Mouse (Mus musculus): ENCODE measurements around the gene Rnaseh2c. TPM values are rescaled to one million over a fixed set of nuclear protein-coding genes. Genes with fewer than 3 reads are reported as not detected.
A peak's percentile ranks its signal among the peaks of the same experiment; 100 is the strongest.

Gene Rnaseh2c
- polyA plus RNA-seq, 1 experiment from 2014 or later: 198 TPM

- H3K27me3 ChIP-seq (ENCODE audit: control insufficient read depth, insufficient read depth, low read length): no peaks in the 10 kb centered on the region
- 96% methylated on average over 9 of the region's 9 CpGs for WGBS
- DNase-seq (ENCODE audit: low spot score) (no peak), ATAC-seq (replicated peaks; ENCODE audit: low FRiP score) (no peak)
- no peak overlapping the region for H3K4me2 ChIP-seq (ENCODE audit: low read depth, low read length, severe bottlenecking)
- no peaks in the 10 kb centered on the region for H3K9me3 ChIP-seq (ENCODE audit: control insufficient read depth, low read length)
- no peaks in the 10 kb centered on the region; the same call in 1 of the 2 replicates for H3K4me1 ChIP-seq (replicated peaks; ENCODE audit: control insufficient read depth, insufficient read depth, low read length)
- H3K4me3 ChIP-seq (ENCODE audit: low read depth, low read length): no peak overlapping the region
- peaks cover 15% of the 10 kb centered on the region; the same call in 1 of the 2 replicates for H3K36me3 ChIP-seq (ENCODE audit: control insufficient read depth, insufficient read depth, low read length)
- H3K9ac ChIP-seq (ENCODE audit: low read length): no peak overlapping the region
- H3K27ac ChIP-seq (ENCODE audit: low read depth, low read length): no peak overlapping the region
Measured at GRCm38 (mm10) chr19:5645280-5645679, 43.6 kb downstream of the Rnaseh2c start.

DNA sequence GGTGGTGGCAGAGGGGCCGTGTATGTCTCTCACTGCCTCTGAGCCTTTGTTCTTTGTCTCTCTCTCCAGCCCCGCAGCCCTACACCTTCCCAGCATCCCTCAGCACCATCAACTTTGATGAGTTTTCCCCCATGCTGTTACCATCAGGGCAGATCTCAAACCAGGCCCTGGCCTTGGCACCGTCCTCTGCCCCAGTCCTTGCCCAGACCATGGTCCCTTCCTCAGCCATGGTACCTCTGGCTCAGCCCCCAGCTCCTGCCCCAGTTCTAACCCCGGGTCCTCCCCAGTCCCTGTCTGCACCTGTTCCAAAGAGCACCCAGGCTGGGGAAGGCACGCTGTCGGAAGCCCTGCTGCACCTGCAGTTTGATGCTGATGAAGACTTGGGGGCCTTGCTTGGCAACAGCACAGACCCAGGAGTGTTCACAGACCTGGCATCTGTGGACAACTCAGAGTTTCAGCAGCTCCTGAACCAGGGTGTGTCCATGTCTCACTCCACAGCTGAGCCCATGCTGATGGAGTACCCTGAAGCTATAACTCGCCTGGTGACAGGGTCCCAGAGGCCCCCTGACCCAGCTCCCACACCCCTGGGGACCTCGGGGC lies 45.2 kb downstream of the Rnaseh2c start:
- H3K4me3 ChIP-seq (ENCODE audit: low read depth, low read length): no peak overlapping the region
- H3K9ac ChIP-seq (ENCODE audit: low read length): no peak overlapping the region
- H3K4me1 ChIP-seq (replicated peaks; ENCODE audit: control insufficient read depth, insufficient read depth, low read length): no peaks in the 10 kb centered on the region; the same call in 1 of the 2 replicates
- no peaks in the 10 kb centered on the region for H3K27me3 ChIP-seq (ENCODE audit: control insufficient read depth, insufficient read depth, low read length)
- H3K9me3 ChIP-seq (ENCODE audit: control insufficient read depth, low read length): no peaks in the 10 kb centered on the region
- no peak overlapping the region for H3K27ac ChIP-seq (ENCODE audit: low read depth, low read length)
- no peak for ATAC-seq (replicated peaks; ENCODE audit: low FRiP score)
- 93% methylated on average over 8 of the region's 8 CpGs for WGBS
- H3K4me2 ChIP-seq (ENCODE audit: low read depth, low read length, severe bottlenecking): no peak overlapping the region
- no peak for DNase-seq (ENCODE audit: low spot score)
- H3K36me3 ChIP-seq (ENCODE audit: control insufficient read depth, insufficient read depth, low read length): peaks cover 2% of the 10 kb centered on the region; the same call in 1 of the 2 replicates

DNA sequence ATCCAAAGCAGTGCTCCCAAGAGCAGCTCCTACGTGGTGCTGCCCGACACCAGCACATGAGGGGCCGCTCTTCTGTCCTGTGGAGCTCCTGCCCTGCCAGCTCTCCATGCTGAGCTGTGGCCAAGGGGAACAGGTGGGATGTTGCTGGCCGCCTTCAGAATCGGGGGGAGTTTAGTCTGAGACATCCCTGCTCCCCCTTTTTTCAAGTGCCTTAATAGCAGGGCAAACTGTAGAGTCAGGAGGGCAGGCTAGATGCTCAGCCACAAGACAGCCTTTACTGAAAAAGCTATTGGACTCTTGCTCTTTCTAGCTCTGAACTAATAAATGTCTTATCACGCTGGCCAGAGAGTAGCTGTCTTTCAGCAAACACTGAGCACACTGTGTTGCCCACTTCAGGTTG lies 46.1 kb downstream of the Rnaseh2c start:
- Histone ChIP-seq H3K4me2 (ENCODE audit: low read depth, low read length, severe bottlenecking) (no peak overlapping the region), H3K9ac (ENCODE audit: low read length) (no peak overlapping the region), H3K4me3 (ENCODE audit: low read depth, low read length) (no peak overlapping the region), H3K27me3 (ENCODE audit: control insufficient read depth, insufficient read depth, low read length) (peaks cover under 1% of the 10 kb centered on the region; the same call in 1 of the 2 replicates), H3K9me3 (ENCODE audit: control insufficient read depth, low read length) (no peaks in the 10 kb centered on the region), H3K4me1 (replicated peaks; ENCODE audit: control insufficient read depth, insufficient read depth, low read length) (no peaks in the 10 kb centered on the region; the same call in 1 of the 2 replicates), H3K36me3 (ENCODE audit: control insufficient read depth, insufficient read depth, low read length) (no peaks in the 10 kb centered on the region; the same call in 1 of the 2 replicates), H3K27ac (ENCODE audit: low read depth, low read length) (no peak overlapping the region)
- WGBS: 90% methylated on average over 6 of the region's 6 CpGs
- DNase-seq (ENCODE audit: low spot score) (no peak), ATAC-seq (replicated peaks; ENCODE audit: low FRiP score) (no peak)

DNA sequence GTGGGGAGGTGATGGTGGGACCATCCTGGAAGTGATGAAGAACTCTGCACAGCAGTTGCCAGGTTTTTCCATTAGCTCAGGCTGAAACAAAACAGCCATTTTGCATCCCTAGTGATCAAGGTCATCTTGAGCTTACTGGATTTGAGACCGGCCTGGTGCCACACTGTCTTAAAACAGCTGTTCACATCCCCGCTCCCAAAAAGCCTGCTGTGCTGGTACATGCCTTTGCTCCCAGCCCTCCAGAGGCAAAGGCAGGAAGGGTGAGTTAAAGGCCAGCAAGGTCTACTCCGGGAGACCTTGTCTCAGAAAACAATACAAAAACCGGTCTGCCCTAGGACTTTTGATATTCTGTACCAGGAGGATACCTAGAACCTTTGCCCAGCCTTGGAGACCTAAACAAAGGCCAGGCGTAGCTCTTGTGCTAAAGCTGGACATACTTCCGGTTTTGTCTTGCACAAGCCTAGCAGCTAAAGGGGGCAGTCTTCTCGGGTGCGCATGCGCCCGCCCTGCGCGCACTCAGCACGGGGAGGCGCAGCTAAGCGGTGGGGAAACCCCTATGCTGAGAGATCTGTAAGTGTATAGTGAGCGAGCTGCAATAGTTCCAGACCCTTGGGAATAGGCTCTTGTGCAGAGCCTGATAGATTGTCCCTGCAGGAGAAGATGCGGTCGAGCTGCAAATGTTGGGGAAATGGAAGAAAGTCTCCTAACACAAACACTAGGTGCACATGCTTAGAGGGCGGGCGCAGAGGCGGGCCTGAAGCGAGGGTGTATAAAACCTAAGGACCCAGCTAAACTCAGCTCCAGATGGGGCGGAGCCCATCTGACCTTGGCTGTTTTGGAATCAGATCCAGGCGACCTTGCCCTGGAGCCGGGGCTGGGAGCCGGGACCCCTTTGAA lies 47.0 kb downstream of the Rnaseh2c start:
- no peaks in the 10 kb centered on the region; the same call in 1 of the 2 replicates for H3K36me3 ChIP-seq (ENCODE audit: control insufficient read depth, insufficient read depth, low read length)
- H3K4me1 ChIP-seq (replicated peaks; ENCODE audit: control insufficient read depth, insufficient read depth, low read length): no peaks in the 10 kb centered on the region; the same call in 1 of the 2 replicates
- ATAC-seq (replicated peaks; ENCODE audit: low FRiP score) (peak; percentile 89), DNase-seq (ENCODE audit: low spot score) (peak; percentile 86)
- H3K27me3 ChIP-seq (ENCODE audit: control insufficient read depth, insufficient read depth, low read length): peaks cover 2% of the 10 kb centered on the region; the same call in 1 of the 2 replicates
- 13% methylated on average over 26 of the region's 26 CpGs for WGBS
- H3K9ac ChIP-seq (ENCODE audit: low read length): peak overlapping the region; percentile 54
- H3K4me2 ChIP-seq (ENCODE audit: low read depth, low read length, severe bottlenecking): peak overlapping the region; percentile 58
- peak overlapping the region; percentile 61 for H3K27ac ChIP-seq (ENCODE audit: low read depth, low read length)
- H3K9me3 ChIP-seq (ENCODE audit: control insufficient read depth, low read length): no peaks in the 10 kb centered on the region
- H3K4me3 ChIP-seq (ENCODE audit: low read depth, low read length): peak overlapping the region; percentile 21

DNA sequence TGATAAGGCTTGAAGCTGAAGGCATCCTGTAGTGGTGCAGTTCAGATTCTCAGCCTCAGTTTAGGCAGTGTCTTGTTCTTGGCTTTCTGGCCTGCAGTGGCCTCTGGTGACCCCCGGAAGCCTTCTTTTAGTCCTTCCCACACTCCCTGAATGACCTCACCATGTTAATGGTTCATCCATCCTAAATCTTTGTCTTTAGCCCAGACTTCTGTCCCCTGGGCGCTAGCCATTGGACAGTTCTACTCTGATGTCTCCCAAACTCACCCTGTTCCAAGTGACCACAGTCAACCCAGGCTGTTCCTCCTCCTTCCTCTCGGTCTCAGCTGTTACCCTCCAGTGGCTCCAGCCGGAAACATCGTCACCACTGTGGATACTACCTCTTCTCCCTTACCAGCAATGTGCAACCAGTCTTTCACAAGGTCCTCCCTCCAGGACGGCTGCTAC lies 47.6 kb downstream of the Rnaseh2c start:
- Histone ChIP-seq H3K4me2 (ENCODE audit: low read depth, low read length, severe bottlenecking) (peak overlapping the region; percentile 58), H3K36me3 (ENCODE audit: control insufficient read depth, insufficient read depth, low read length) (no peaks in the 10 kb centered on the region; the same call in 1 of the 2 replicates), H3K27me3 (ENCODE audit: control insufficient read depth, insufficient read depth, low read length) (peaks cover 7% of the 10 kb centered on the region), H3K9me3 (ENCODE audit: control insufficient read depth, low read length) (no peaks in the 10 kb centered on the region), H3K9ac (ENCODE audit: low read length) (peak overlapping the region; percentile 54), H3K27ac (ENCODE audit: low read depth, low read length) (0 out of 2 replicates have a peak overlapping the region, but pooled peaks have one; percentile 25), H3K4me3 (ENCODE audit: low read depth, low read length) (peak overlapping the region; percentile 21), H3K4me1 (replicated peaks; ENCODE audit: control insufficient read depth, insufficient read depth, low read length) (peaks cover 5% of the 10 kb centered on the region)
- DNase-seq (ENCODE audit: low spot score): no peak
- WGBS: 78% methylated on average over 6 of the region's 6 CpGs
- no peak for ATAC-seq (replicated peaks; ENCODE audit: low FRiP score)

DNA sequence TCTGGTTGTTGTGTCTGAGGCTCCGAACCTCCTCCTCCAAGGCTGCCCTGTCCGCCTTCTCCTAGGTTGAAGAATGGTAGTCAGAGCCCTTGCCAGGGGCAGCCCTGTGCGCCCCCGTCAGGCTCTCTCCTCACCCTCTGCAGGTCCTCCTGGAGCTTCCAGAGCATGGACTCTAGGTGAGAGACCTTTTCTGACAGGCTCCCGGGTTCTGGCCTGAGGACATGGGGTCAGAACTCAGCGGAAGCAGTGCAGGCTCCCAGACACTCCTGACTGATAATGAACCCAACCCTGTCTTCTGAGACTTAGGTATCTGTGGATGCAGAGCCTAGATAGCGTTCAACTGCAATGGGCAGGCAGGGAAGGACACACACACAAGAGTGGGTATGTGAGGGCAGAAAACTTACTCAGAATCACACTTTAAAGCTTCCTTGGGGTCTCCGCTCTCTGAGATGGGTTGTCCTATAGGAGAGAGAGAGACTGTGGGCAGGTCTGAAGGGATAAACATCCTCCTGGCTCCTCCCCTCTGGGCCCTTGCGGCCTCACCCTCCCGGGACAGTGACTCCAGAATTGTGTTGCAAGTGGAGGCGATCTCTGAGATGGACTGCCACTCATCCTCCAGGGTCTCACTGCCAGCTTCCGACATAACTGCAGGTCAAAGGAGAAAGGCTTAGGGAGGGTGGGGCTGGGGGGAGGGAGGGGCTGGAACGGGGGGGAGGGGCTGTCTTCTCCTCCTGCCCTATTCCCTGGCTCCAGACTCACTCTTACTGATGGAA lies 50.0 kb downstream of the Rnaseh2c start:
- Histone ChIP-seq H3K27ac (ENCODE audit: low read depth, low read length) (no peak overlapping the region; the same call in 1 of the 2 replicates), H3K36me3 (ENCODE audit: control insufficient read depth, insufficient read depth, low read length) (no peaks in the 10 kb centered on the region; the same call in 1 of the 2 replicates), H3K4me1 (replicated peaks; ENCODE audit: control insufficient read depth, insufficient read depth, low read length) (peaks cover 13% of the 10 kb centered on the region), H3K4me2 (ENCODE audit: low read depth, low read length, severe bottlenecking) (no peak overlapping the region), H3K9me3 (ENCODE audit: control insufficient read depth, low read length) (no peaks in the 10 kb centered on the region), H3K27me3 (ENCODE audit: control insufficient read depth, insufficient read depth, low read length) (peaks cover 23% of the 10 kb centered on the region), H3K4me3 (ENCODE audit: low read depth, low read length) (no peak overlapping the region), H3K9ac (ENCODE audit: low read length) (no peak overlapping the region)
- no peak for DNase-seq (ENCODE audit: low spot score)
- no peak for ATAC-seq (replicated peaks; ENCODE audit: low FRiP score)
- WGBS: 55% methylated on average over 13 of the region's 13 CpGs

GRCm38 (mm10) chr19:5652570-5652969 lies 50.9 kb downstream of the Rnaseh2c start:
- H3K9ac ChIP-seq (ENCODE audit: low read length): no peak overlapping the region
- H3K36me3 ChIP-seq (ENCODE audit: control insufficient read depth, insufficient read depth, low read length): no peaks in the 10 kb centered on the region
- peaks cover 23% of the 10 kb centered on the region for H3K27me3 ChIP-seq (ENCODE audit: control insufficient read depth, insufficient read depth, low read length)
- H3K27ac ChIP-seq (ENCODE audit: low read depth, low read length): no peak overlapping the region
- H3K4me2 ChIP-seq (ENCODE audit: low read depth, low read length, severe bottlenecking): no peak overlapping the region
- WGBS: 74% methylated on average over 6 of the region's 6 CpGs
- DNase-seq (ENCODE audit: low spot score) (no peak), ATAC-seq (replicated peaks; ENCODE audit: low FRiP score) (no peak)
- H3K4me3 ChIP-seq (ENCODE audit: low read depth, low read length): no peak overlapping the region
- peaks cover 13% of the 10 kb centered on the region for H3K4me1 ChIP-seq (replicated peaks; ENCODE audit: control insufficient read depth, insufficient read depth, low read length)
- no peaks in the 10 kb centered on the region for H3K9me3 ChIP-seq (ENCODE audit: control insufficient read depth, low read length)

Measured in forebrain, embryonic 11.5 days (tissue).